Mouse (Mus musculus) liver, postnatal 0 days (tissue): Measurements from ENCODE around the gene Dtx3l.

Source experiments
- CTCF ChIP-seq: sonication (generic); IDR thresholded peaks from 2 replicates; pipeline ENCODE4 v1.5.1; 2016; ENCODE audit warnings: antibody characterized with exemption, low read depth
- EP300 ChIP-seq: IDR thresholded peaks from 2 replicates; pipeline ENCODE4 v1.6.1; 2016; ENCODE audit warnings: antibody characterized with exemption, low read depth, mild to moderate bottlenecking

- TF ChIP-seq CTCF = no peak
- no peak; the same call in 1 of the 2 replicates for TF ChIP-seq EP300
Observed at GRCm38 (mm10) chr16:35981363-35981821, 42.4 kb upstream of the Dtx3l start.
